Mouse (Mus musculus) testis, adult 2 months (tissue): ENCODE measurements around the gene Asb17.

Source experiments
- CTCF ChIP-seq: fragments of 200-500 bp; IDR thresholded peaks from 2 replicates; pipeline ENCODE4 v1.5.1; 2012; ENCODE audit warnings: low read depth, mild to moderate bottlenecking, inconsistent platforms, low read length, moderate library complexity; ENCODE audit not compliant: control insufficient read depth, insufficient read depth, insufficient replicate concordance
- POLR2A ChIP-seq: fragments of 200-500 bp; IDR thresholded peaks from 2 replicates; pipeline ENCODE4 v1.6.1; 2012; ENCODE audit warnings: low read depth, mild to moderate bottlenecking, inconsistent platforms, low read length, moderate library complexity; ENCODE audit not compliant: control insufficient read depth

DNA sequence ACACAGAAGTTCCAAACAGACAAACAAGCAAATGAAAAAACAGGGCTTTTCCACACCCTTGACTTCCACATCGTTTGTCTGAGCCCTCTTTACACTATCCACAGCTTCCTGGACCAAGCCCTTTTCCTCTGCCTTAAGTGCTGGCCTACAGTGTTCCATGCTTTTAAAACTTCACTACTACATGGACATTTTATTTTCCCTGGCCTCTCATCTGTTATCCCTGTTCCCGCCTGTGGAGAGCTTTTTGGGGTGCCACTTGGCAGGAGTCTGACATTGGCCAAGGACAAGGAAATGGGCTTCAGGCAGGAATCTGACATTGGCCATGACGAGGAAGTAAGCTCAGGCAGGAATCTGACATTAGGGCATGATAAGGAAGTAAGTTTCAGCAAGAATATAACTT, 58.6 kb downstream of the Asb17 start:
- no peak for TF ChIP-seq CTCF
- TF ChIP-seq POLR2A, result no peak
